Mouse (Mus musculus) embryonic facial prominence, embryonic 13.5 days (tissue): Measurements from ENCODE around the gene Wsb2. TPM values are rescaled to one million over a fixed set of nuclear protein-coding genes. Genes with fewer than 3 reads are reported as not detected.
"Not testable (repeated sequence)": the region's sequence is repeated elsewhere in the genome, so short reads cannot be mapped to it uniquely, and the experiment has no call there.

Experiments
- ATAC-seq: fragments of 200-750 bp; cut with Nextera tagmentation; 2 replicates; pipeline ENCODE4 v1.8.0; 2017; ENCODE audit warnings: low read depth; ENCODE audit not compliant: insufficient number of reproducible peaks, insufficient read depth, low FRiP score, low TSS enrichment
- H3K27ac ChIP-seq: fragments of 300-500 bp; sonication (generic); 2 replicates; pipeline ENCODE4 v1.5.1; 2015; ENCODE audit warnings: moderate library complexity, mild to moderate bottlenecking, inconsistent platforms
- H3K27me3 ChIP-seq: fragments of 300-500 bp; sonication (generic); 2 replicates; pipeline ENCODE4 v1.6.1; 2015; ENCODE audit warnings: mild to moderate bottlenecking, inconsistent platforms
- H3K36me3 ChIP-seq: fragments of 300-500 bp; sonication (generic); 2 replicates; pipeline ENCODE4 v1.6.1; 2015; ENCODE audit warnings: mild to moderate bottlenecking, inconsistent platforms
- H3K4me1 ChIP-seq: fragments of 300-500 bp; sonication (generic); 2 replicates; pipeline ENCODE4 v1.6.1; 2015; ENCODE audit warnings: inconsistent platforms
- H3K4me2 ChIP-seq: fragments of 300-500 bp; sonication (generic); 2 replicates; pipeline ENCODE4 v1.6.1; 2015; ENCODE audit warnings: moderate library complexity, mild to moderate bottlenecking, inconsistent platforms
- H3K4me3 ChIP-seq: fragments of 300-500 bp; sonication (generic); 2 replicates; pipeline ENCODE4 v1.5.1; 2015; ENCODE audit warnings: mild to moderate bottlenecking, inconsistent platforms
- H3K9ac ChIP-seq: fragments of 300-500 bp; sonication (generic); 2 replicates; pipeline ENCODE4 v1.6.1; 2015; ENCODE audit warnings: mild to moderate bottlenecking, inconsistent platforms
- H3K9me3 ChIP-seq: fragments of 300-500 bp; sonication (generic); 2 replicates; pipeline ENCODE4 v1.6.1; 2016; ENCODE audit warnings: inconsistent platforms
- WGBS: fragments of 180-500 bp; shearing (Covaris S2); methylation state at CpG from one replicate; pipeline ENCODE4 v1.1.7; 2015; ENCODE audit warnings: mixed read lengths; 5-methylcytosine and 5-hydroxymethylcytosine counted together
- polyA plus RNA-seq: library from polyadenylated mRNA; unstranded; fragments of >200 nt; fragmentation: Nextera tagmentation; extraction: Ambion mirVana; gene quantifications from 2 replicates; pipeline ENCODE4 v1.2.1, GENCODE M21; 2015

Gene Wsb2
- polyA plus RNA-seq, 1 experiment from 2014 or later: 46.1 TPM

DNA sequence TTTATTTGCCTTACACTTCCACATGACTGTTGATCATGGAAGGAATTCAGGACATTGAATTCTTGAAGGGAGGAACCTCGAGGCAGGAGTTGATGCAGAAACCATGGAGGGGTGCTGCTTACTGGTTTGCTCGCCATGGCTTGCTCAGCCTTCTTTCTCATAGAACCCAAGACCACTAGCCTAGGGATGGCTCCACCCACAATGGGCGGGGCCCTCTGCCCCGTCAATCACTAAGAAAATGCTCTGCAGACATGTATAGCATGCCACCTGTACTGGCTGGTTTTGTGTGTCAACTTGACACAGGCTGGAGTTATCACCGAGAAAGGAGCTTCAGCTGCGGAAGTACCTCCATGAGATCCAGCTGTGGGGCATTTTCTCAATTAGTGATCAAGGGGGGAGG is 17.0 kb upstream of the Wsb2 start:
- WGBS: 73% methylated on average over 6 of the region's 6 CpGs
- H3K27me3 ChIP-seq: no peaks in the 10 kb centered on the region
- no peak overlapping the region for H3K9ac ChIP-seq
- no peak overlapping the region for H3K4me2 ChIP-seq
- H3K4me3 ChIP-seq: no peak overlapping the region
- H3K27ac ChIP-seq: no peak overlapping the region
- ATAC-seq: no peak
- peaks cover 16% of the 10 kb centered on the region for H3K36me3 ChIP-seq
- no peaks in the 10 kb centered on the region for H3K9me3 ChIP-seq
- H3K4me1 ChIP-seq: no peaks in the 10 kb centered on the region

DNA sequence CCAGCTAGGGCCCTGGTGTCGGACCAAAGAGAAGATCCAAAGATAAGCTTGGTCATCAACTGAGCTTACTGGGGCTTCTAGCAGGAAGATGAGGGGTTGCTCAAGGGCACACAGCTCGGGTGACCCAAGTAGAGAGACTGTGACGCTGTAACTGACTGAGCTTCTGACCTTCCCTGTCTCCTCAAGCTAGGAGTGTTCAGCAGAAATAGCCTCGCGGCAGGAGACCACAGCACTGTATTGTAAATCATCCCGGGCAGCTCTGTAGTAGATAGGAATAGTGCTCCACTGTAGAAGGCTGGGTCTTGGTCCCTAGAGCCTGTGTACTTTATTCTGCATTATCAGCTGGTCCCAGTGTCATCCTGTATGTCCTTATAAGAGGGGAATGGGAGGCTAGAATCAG is 15.2 kb upstream of the Wsb2 start:
- 77% methylated on average over 6 of the region's 6 CpGs for WGBS
- Histone ChIP-seq H3K4me2 (no peak overlapping the region), H3K9ac (no peak overlapping the region), H3K27ac (no peak overlapping the region), H3K36me3 (peaks cover 11% of the 10 kb centered on the region), H3K4me1 (no peaks in the 10 kb centered on the region), H3K9me3 (no peaks in the 10 kb centered on the region), H3K27me3 (no peaks in the 10 kb centered on the region), H3K4me3 (no peak overlapping the region)
- no peak for ATAC-seq

DNA sequence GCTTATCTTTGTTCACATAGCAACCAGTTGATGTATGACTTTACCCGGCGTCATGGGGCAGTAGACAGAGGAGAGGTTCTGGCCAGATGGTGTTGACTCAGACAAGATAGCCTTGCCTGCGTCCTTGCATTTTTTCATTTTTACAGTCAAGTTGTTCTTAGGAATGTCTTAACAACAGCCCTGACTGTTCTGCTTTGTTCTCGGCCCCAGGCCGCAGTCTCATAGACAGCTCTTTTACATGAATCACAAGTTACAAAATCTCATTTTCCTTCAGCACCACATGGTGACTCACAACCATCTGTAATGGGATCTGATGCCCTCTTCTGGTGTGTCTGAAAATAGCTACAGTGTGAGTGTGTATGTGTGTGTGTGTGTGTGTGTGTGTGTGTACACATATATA is 12.6 kb upstream of the Wsb2 start:
- WGBS: 90% methylated on average over 5 of the region's 5 CpGs
- not testable (repeated sequence) for ATAC-seq, H3K4me3 ChIP-seq, H3K9ac ChIP-seq, H3K4me2 ChIP-seq, H3K27me3 ChIP-seq, H3K4me1 ChIP-seq, H3K9me3 ChIP-seq, H3K27ac ChIP-seq
- peaks cover 11% of the 10 kb centered on the region for H3K36me3 ChIP-seq

DNA sequence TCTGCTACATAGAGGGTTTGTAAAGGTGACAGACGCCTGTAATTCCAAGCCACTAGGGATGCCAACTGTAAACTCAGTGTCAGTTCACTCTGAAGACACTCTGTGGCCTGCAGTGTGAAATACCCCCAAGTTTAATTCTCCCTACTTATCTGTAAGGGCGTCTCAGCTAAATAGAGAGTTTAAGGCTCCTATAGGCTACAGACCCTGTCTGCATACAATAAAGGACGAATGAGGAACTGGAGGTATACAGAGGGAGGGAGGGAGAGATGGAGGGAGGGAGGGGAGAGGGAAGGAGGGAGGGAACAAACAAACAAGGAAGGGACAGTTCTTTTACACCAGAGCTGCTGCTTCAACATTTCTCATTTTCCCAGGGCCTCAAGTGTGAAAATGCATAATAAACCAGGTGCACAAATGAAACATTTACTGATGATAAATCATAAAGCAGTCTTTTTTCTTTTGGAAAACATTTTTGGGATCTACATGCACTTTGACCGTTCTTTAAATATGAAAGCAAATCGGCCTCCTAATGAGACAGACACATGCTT is 11.6 kb upstream of the Wsb2 start:
- H3K27ac ChIP-seq: no peak overlapping the region
- 79% methylated on average over 5 of the region's 5 CpGs for WGBS

DNA sequence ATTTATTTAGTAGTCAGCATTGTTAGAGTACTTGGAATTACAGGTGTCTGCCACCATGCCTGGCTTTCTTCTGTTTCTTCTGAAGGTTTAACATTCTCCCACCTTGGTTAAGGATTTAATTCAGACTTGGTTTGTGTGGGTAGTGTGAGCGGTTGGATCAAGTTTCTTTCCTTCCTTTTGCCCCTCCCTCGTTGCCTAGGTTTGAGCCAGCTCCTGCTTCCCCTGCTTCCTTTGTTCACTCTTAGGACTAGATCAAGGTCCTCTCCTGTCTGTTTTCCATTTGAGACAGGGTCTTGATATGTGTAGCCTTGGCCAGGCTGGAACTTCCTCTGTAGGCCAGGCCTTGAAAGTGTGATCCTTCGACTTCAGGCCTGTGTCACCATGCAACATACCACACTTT is 10.8 kb upstream of the Wsb2 start:
- Histone ChIP-seq H3K4me1 (no peaks in the 10 kb centered on the region), H3K9ac (no peak overlapping the region), H3K36me3 (peaks cover 9% of the 10 kb centered on the region), H3K4me2 (no peak overlapping the region), H3K27me3 (no peaks in the 10 kb centered on the region), H3K9me3 (no peaks in the 10 kb centered on the region), H3K27ac (no peak overlapping the region), H3K4me3 (no peak overlapping the region)
- 30% methylated on average over 3 of the region's 3 CpGs for WGBS
- ATAC-seq: no peak

More for the DNA sequence above, 11.6 kb upstream of the Wsb2 start:
- Histone ChIP-seq H3K4me3 (no peak overlapping the region), H3K27me3 (no peaks in the 10 kb centered on the region), H3K4me2 (no peak overlapping the region), H3K36me3 (peaks cover 9% of the 10 kb centered on the region), H3K4me1 (no peaks in the 10 kb centered on the region), H3K9me3 (no peaks in the 10 kb centered on the region), H3K9ac (no peak overlapping the region)
- ATAC-seq: no peak

DNA sequence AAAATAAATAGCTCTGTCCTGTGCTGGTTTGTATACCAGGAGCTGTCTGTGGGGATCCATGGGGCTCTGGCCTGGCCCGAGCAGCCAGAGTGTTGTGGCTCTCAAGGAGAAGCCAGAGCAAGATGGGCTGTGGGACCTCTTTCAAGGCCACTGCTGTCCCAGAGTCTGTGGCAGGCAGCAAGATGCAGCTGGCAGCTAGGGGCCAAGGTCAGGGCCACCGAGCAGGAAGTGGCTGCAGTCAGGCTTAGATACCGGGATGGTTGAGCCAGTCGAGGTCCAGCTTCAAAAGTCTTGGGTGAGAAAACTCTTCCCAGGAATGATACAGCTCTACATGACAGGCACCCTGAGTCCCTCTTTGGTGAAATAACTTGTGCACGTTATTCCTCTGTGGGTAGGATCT is 10.1 kb upstream of the Wsb2 start:
- Histone ChIP-seq H3K27ac (no peak overlapping the region), H3K9ac (no peak overlapping the region), H3K9me3 (no peaks in the 10 kb centered on the region), H3K36me3 (peaks cover 9% of the 10 kb centered on the region), H3K4me3 (no peak overlapping the region), H3K27me3 (no peaks in the 10 kb centered on the region), H3K4me1 (no peaks in the 10 kb centered on the region), H3K4me2 (no peak overlapping the region)
- no peak for ATAC-seq
- 88% methylated on average over 5 of the region's 5 CpGs for WGBS

DNA sequence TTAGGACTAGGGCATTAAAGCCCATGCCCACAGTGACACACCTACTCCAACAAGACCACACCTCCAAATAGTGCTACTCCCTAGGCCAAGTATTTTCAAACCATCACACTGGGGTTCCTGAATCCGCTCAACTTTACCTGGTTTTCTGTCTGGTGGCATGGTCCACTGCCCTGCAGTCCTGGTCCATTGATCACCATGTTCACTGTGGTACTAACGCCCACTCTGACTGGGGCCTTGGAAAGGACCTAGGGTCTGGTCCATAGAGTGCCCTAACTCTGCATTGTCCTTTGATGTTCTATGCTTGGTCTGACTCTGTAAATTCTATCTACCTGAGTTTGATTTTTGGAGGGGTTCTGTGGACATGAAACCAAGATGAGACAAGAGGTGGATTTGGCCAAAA is 9.3 kb upstream of the Wsb2 start:
- 95% methylated on average over 2 of the region's 2 CpGs for WGBS
- Histone ChIP-seq H3K4me2 (no peak overlapping the region), H3K27me3 (no peaks in the 10 kb centered on the region), H3K27ac (no peak overlapping the region), H3K36me3 (peaks cover 9% of the 10 kb centered on the region), H3K4me3 (no peak overlapping the region), H3K9ac (no peak overlapping the region), H3K9me3 (no peaks in the 10 kb centered on the region), H3K4me1 (no peaks in the 10 kb centered on the region)
- ATAC-seq: no peak

DNA sequence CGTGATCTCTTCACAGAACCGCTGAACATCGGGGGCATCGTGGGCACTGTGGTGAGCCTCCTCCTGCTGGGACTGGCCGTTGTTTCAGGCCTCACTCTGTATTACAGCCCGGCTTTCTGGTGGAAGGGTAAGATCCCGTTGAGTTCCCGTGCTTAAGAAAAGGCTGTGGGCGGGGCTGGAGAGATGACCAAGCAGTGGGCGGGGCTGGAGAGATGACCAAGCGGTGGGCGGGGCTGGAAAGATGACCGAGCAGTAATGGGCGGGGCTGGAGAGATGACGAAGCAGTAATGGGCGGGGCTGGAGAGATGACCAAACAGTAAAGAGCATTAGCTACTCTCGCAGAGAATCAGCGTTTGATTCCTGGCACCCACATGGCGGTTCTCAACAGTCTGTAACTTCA is 8.8 kb upstream of the Wsb2 start:
- Histone ChIP-seq H3K27ac (no peak overlapping the region), H3K4me2 (no peak overlapping the region), H3K4me3 (no peak overlapping the region), H3K27me3 (no peaks in the 10 kb centered on the region), H3K9ac (no peak overlapping the region), H3K36me3 (peaks cover 9% of the 10 kb centered on the region), H3K4me1 (no peaks in the 10 kb centered on the region), H3K9me3 (no peaks in the 10 kb centered on the region)
- WGBS: 31% methylated on average over 19 of the region's 19 CpGs
- ATAC-seq: no peak

DNA sequence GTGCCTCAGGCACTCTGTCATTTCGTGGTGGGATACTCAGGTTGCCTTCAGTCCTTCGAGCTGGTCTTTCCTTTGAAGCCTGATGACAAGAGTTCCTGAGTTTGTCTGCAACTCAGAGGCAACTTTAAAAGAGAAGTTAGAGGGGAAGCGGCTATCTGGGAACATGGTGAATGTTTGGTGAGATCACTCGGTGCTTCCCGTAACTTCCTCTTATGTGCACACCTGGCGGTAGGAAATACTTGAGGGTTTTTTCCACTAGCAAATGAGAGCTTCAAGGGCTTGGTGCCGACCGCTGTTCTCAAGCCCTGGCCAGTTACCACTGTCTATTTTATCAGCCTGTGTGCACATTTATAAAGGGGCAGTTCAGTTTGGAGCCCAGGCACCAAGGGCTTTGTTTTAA is 3.0 kb upstream of the Wsb2 start:
- H3K36me3 ChIP-seq: peaks cover 5% of the 10 kb centered on the region; the same call in 1 of the 2 replicates
- H3K9ac ChIP-seq: no peak overlapping the region
- 68% methylated on average over 8 of the region's 8 CpGs for WGBS
- H3K4me1 ChIP-seq: peaks cover 15% of the 10 kb centered on the region
- no peak for ATAC-seq
- H3K4me2 ChIP-seq: no peak overlapping the region
- H3K27me3 ChIP-seq: no peaks in the 10 kb centered on the region
- no peak overlapping the region for H3K4me3 ChIP-seq
- H3K27ac ChIP-seq: no peak overlapping the region
- H3K9me3 ChIP-seq: no peaks in the 10 kb centered on the region

DNA sequence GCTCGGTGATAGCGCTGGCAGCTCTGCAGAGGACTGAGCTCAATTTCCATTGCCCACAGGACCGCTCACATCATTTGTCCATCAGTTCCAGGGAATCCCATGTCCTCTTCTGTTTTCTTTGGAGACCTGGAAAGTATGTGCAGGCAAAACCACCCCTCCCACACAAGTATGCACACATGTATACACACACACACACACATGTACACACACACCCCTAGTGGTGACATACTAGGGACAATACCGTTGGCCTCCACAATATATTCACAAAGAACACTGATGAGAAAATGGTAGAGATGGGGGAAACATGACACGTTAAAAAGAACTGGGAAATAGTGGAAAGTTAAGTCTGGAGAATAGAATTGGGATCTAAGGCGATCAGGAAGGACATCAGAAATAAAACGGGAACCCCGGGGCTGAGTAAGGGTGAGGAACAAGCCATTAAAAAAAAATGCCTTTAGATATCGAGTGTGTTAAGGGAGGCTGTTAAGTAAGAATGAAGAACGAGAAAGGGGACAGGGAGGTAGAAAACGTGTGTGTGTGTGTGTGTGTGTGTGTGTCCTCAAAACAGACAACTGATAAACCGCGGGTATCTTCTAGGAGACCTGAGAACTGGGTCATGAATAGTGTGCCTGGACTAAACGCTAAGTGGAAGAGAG is 1.3 kb upstream of the Wsb2 start:
- no peaks in the 10 kb centered on the region for H3K27me3 ChIP-seq
- H3K9me3 ChIP-seq: no peaks in the 10 kb centered on the region
- peak overlapping the region; percentile 87; the same call in 1 of the 2 replicates for H3K27ac ChIP-seq
- WGBS: 52% methylated on average over 14 of the region's 14 CpGs
- peak overlapping the region; percentile 93 for H3K4me3 ChIP-seq
- ATAC-seq: no peak
- peak overlapping the region; percentile 96; the same call in 1 of the 2 replicates for H3K9ac ChIP-seq
- no peaks in the 10 kb centered on the region for H3K36me3 ChIP-seq
- peaks cover 32% of the 10 kb centered on the region for H3K4me1 ChIP-seq
- peak overlapping the region; percentile 93 for H3K4me2 ChIP-seq

DNA sequence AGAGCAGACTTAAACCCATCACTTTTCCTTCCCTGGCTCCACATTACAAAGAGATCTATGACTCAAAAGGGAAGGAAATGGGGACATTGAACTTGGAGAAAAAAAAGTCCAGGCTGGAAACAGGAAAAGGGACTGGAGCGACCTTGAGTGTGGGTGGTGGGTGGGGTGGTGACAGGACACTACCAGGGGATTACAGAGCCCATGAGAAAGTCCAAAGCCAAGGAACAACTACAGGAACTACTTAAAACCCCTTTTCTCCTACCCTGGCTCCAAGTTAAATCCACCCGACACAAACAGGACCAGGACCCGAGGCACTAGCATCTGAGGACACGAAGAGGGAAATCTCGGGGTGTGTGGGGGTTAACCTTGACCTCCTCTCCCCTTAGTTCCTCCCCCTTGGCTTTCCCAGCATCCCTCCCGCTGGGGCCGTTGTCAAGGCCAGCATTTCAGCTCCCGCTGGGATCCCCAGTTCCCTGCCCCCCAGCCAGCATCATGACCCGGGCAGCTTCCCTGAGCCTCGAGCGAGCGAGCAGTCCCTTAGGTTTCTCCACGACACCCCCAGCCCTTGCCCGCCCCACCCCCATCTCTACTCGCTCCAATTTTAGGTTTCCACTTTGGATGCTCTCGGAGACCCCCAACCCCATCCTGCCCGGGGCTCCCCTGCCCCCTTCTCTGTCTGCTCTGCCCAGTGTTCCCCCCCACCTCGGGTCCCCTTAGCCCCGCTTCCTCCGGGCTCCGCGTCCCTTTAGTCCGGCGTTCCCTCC is 557 bp upstream of the Wsb2 start:
- H3K27me3 ChIP-seq: no peaks in the 10 kb centered on the region
- ATAC-seq: peak; percentile 38; the same call in 1 of the 2 replicates
- no peaks in the 10 kb centered on the region for H3K9me3 ChIP-seq
- peak overlapping the region; percentile 93 for H3K4me2 ChIP-seq
- no peaks in the 10 kb centered on the region for H3K36me3 ChIP-seq
- peak overlapping the region; percentile 96 for H3K9ac ChIP-seq
- peak overlapping the region; percentile 87 for H3K27ac ChIP-seq
- H3K4me3 ChIP-seq: peak overlapping the region; percentile 93
- under 1% methylated on average over 18 of the region's 24 CpGs for WGBS
- peaks cover 37% of the 10 kb centered on the region for H3K4me1 ChIP-seq
